Mouse (Mus musculus) liver, adult 2 months (tissue): Measurements from ENCODE around the gene Plxna1.

Source experiments
- CTCF ChIP-seq: fragments of 200-500 bp; IDR thresholded peaks from 2 replicates; pipeline ENCODE4 v1.5.1; 2011; ENCODE audit warnings: low read depth, low read length, control low read depth
- POLR2A ChIP-seq: fragments of 200-500 bp; IDR thresholded peaks from 2 replicates; pipeline ENCODE4 v1.6.1; 2011; ENCODE audit warnings: low read length, control low read depth; ENCODE audit not compliant: insufficient read depth; ENCODE audit errors: extremely low read depth

- no peak for TF ChIP-seq CTCF
- no peak for TF ChIP-seq POLR2A
Observed at GRCm38 (mm10) chr6:89359192-89359591, 3.2 kb downstream of the Plxna1 start.
